Mouse (Mus musculus) bone marrow macrophage, adult 2 months (primary cell): ENCODE data around the gene Mtg1.

Source experiments
- CTCF ChIP-seq: IDR thresholded peaks from 2 replicates; pipeline ENCODE4 v1.5.1; 2012; ENCODE audit warnings: low read depth, mild to moderate bottlenecking, low read length, moderate library complexity
- POLR2A ChIP-seq: IDR thresholded peaks from 2 replicates; pipeline ENCODE4 v1.6.1; 2012; ENCODE audit warnings: mild to moderate bottlenecking, low read depth, low read length, borderline replicate concordance

DNA sequence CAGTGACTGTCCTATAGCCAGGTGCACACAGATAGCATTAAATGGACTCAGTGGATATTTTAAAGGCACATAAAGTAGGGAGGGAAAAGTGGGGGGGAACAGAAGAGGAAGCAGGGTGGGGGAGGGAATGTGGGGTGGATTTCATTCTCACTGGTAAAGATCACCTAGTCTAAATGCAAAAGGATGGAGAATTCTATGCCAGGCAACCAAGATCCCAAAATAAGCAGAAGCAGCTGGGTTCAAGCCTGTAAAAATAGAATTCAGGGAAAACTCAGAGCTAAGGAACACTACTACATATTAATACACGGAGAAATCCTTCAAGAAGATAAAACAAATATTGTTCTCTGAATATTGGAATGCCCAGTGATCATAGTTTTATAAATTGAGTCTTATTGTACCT lies 30.6 kb downstream of the Mtg1 start:
- TF ChIP-seq POLR2A (no peak), CTCF (no peak)
